Mouse (Mus musculus): ENCODE data around the gene Chst11.

DNA sequence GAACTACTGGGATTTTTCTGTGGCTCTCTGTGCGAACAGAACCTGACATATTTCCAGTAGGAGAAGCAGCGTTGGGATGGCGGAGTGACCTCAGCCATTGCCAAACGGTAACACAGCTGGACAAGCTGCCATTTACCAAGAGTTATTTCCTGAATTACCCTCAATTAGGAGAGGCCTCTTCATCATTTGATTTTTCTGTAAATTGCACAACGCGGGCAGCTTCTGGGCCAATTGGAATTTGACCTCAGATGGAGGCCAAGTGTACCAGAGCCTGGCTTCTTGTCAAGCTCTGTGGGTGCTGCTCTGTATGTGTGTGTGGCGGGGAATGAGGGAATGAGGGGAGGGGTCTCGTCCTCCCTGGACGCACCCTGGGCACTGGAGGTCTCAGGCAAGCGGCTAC is 113.6 kb downstream of the Chst11 start:
- no peak for TF ChIP-seq CTCF (IDR thresholded peaks at IDR 0.05; ENCODE audit: low read depth)
- TF ChIP-seq EP300 (IDR thresholded peaks at IDR 0.05; ENCODE audit: low read depth): no peak
